Mouse (Mus musculus): ENCODE measurements around the gene Sec14l2. TPM values are rescaled to one million over a fixed set of nuclear protein-coding genes. Genes with fewer than 3 reads are reported as not detected.
A peak's percentile ranks its signal among the peaks of the same experiment; 100 is the strongest.
"Not testable (repeated sequence)": the region's sequence is repeated elsewhere in the genome, so short reads cannot be mapped to it uniquely, and the experiment has no call there.

The Sec14l2 gene
- total RNA-seq, 2 experiments from 2014 or later: 24.3 to 26.8 TPM

- DNase-seq (ENCODE audit: low spot score in 2 of 2): no peak
Observed at GRCm38 (mm10) chr11:4134400-4134799, 11.2 kb upstream of the Sec14l2 start.

- no peak for DNase-seq (ENCODE audit: low spot score in 2 of 2)
Observed at GRCm38 (mm10) chr11:4133450-4133849, 10.2 kb upstream of the Sec14l2 start.

- not testable (repeated sequence) for DNase-seq (ENCODE audit: low spot score in 2 of 2)
Observed at GRCm38 (mm10) chr11:4128461-4128860, 5.2 kb upstream of the Sec14l2 start.

- no peak for DNase-seq (ENCODE audit: low spot score in 2 of 2)
Observed at GRCm38 (mm10) chr11:4127059-4127458, 3.8 kb upstream of the Sec14l2 start.

- peak; percentile 50 to 56 for DNase-seq (ENCODE audit: low spot score in 2 of 2)
Observed at GRCm38 (mm10) chr11:4123922-4124321, 707 bp upstream of the Sec14l2 start.

GRCm38 (mm10) chr11:4122226-4122625, 989 bp downstream of the Sec14l2 start:
- DNase-seq (ENCODE audit: low spot score in 2 of 2): no peak

GRCm38 (mm10) chr11:4121691-4122090, 1.5 kb downstream of the Sec14l2 start:
- DNase-seq (ENCODE audit: low spot score in 2 of 2): no peak

- no peak for DNase-seq (ENCODE audit: low spot score in 2 of 2)
Observed at GRCm38 (mm10) chr11:4119635-4120034, 3.6 kb downstream of the Sec14l2 start.

- peak; percentile 70 to 81 for DNase-seq (ENCODE audit: low spot score in 2 of 2)
Observed at GRCm38 (mm10) chr11:4118081-4118921, 4.9 kb downstream of the Sec14l2 start.

GRCm38 (mm10) chr11:4117372-4118071, 5.7 kb downstream of the Sec14l2 start:
- no peak for DNase-seq (ENCODE audit: low spot score in 2 of 2)

GRCm38 (mm10) chr11:4116458-4117141, 6.6 kb downstream of the Sec14l2 start:
- no peak for DNase-seq (ENCODE audit: low spot score in 2 of 2)

- DNase-seq (ENCODE audit: low spot score in 2 of 2): no peak
Observed at GRCm38 (mm10) chr11:4115407-4115806, 7.8 kb downstream of the Sec14l2 start.

GRCm38 (mm10) chr11:4114541-4114940, 8.7 kb downstream of the Sec14l2 start:
- not testable (repeated sequence) for DNase-seq (ENCODE audit: low spot score in 2 of 2)

GRCm38 (mm10) chr11:4113970-4114369, 9.2 kb downstream of the Sec14l2 start:
- no peak for DNase-seq (ENCODE audit: low spot score in 2 of 2)

- no peak for DNase-seq (ENCODE audit: low spot score in 2 of 2)
Observed at GRCm38 (mm10) chr11:4113496-4113895, 9.7 kb downstream of the Sec14l2 start.

GRCm38 (mm10) chr11:4112861-4113260, 10.4 kb downstream of the Sec14l2 start:
- DNase-seq (ENCODE audit: low spot score in 2 of 2): no peak

GRCm38 (mm10) chr11:4112033-4112432, 11.2 kb downstream of the Sec14l2 start:
- DNase-seq (ENCODE audit: low spot score in 2 of 2): no peak

- no peak for DNase-seq (ENCODE audit: low spot score in 2 of 2)
Observed at GRCm38 (mm10) chr11:4108691-4109090, 14.5 kb downstream of the Sec14l2 start.

- not testable (repeated sequence) for DNase-seq (ENCODE audit: low spot score in 2 of 2)
Observed at GRCm38 (mm10) chr11:4107901-4108300, 15.3 kb downstream of the Sec14l2 start.

- DNase-seq (ENCODE audit: low spot score in 2 of 2): no peak
Observed at GRCm38 (mm10) chr11:4105444-4105843, 17.8 kb downstream of the Sec14l2 start.

GRCm38 (mm10) chr11:4104989-4105388, 18.2 kb downstream of the Sec14l2 start:
- DNase-seq (ENCODE audit: low spot score in 2 of 2): no peak

GRCm38 (mm10) chr11:4103522-4103921, 19.7 kb downstream of the Sec14l2 start:
- DNase-seq (ENCODE audit: low spot score in 2 of 2): no peak

Data from layer of hippocampus, postnatal 10 days (tissue).